Mouse (Mus musculus): ENCODE data around the gene Mapk8ip2. TPM values are rescaled to one million over a fixed set of nuclear protein-coding genes. Genes with fewer than 3 reads are reported as not detected.
A peak's percentile ranks its signal among the peaks of the same experiment; 100 is the strongest.

Mapk8ip2 gene
- polyA plus RNA-seq, 1 experiment from 2014 or later, result 9.2 TPM

DNA sequence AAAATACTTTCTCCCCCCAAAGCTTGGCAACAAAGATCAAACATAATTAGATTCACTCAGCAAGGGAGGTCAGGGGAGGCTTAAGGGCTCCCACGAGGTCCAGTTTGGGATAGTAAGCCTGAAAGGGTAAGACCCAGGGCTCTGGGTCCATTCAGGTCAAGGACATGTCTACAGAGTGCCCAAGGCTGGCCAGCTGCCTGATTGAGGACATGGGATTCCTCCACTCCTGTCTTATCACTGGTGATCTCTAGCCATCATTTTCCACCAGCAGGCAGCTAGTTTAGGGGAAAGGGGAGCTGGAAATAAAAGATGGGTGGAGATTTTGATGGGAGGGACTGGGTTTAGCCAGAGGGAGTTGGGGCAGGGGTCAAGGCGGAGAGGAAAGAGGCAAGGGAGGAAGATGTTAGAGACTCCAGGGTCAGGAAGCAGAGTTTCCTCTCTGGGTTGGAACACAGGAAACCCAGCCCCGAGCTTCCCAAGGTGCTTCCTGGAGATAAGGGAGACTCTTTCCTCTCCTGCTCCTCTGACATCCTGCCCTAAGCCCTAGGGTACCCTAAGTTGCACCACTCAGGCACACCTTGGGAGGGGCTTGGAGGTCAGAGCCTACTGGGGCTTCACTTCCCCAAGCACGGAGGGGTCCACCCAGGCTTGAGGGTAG, 43.8 kb downstream of the Mapk8ip2 start:
- Histone ChIP-seq H3K9me3 (0 out of 2 replicates have a peak, but pooled peaks cover 2% of the 10 kb centered on the region), H3K4me1 (peaks cover 43% of the 10 kb centered on the region), H3K36me3 (replicated peaks) (no peaks in the 10 kb centered on the region), H3K4me3 (peak overlapping the region; percentile 83), H3K27ac (replicated peaks) (no peak overlapping the region; the same call in 1 of the 2 replicates), H3K27me3 (replicated peaks; ENCODE audit: low read depth, poor library complexity, severe bottlenecking) (peaks cover 66% of the 10 kb centered on the region)
- no peak for DNase-seq (ENCODE audit: low spot score)
- 17% methylated on average over 4 of the region's 4 CpGs for WGBS

DNA sequence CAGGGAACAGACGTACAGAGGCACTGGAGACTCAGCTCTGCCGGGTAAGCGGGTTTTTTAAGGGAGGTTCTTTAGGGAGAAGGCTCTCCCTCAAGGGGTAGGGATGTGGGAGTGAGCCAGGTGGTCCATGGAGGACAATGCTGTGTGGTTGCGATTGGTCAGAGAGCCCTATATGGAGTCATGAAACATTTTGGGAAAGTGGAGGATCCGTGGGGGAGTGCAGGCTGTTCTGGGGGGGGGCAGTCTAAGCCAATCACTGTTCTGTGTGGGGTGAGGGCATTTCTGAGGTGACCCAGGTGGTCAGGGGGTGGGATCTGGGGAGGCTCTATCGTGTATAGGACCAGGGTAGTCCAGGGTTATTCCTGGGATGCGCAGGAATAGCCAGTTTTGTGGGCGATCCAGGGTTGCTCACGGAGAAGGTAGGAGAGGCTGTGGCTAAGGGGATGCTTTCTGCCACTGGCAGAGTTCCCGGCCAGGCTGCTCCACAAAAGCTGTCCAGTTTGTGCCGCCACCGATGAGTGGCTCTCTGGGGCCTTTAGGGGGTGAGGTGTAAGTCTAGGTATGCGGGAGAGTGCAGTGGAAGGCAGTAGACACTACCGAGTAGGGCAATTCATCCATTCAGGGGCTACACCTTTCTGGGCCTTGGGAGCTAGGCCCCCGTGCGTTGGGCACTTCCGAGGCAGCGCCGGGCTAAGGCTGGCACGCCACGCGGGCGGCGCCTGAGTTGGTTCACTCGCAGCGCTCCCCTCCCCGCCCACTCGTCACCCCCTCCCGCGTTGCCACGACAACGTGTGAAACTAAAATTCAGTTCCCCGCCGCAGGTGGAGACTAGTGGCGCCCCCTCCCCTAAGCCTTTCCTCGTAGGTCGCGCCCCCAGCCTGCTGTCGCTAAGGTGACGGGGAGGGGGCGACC, 44.6 kb downstream of the Mapk8ip2 start:
- 0 out of 2 replicates have a peak, but pooled peaks cover 2% of the 10 kb centered on the region for H3K9me3 ChIP-seq
- WGBS, result 2% methylated on average over 41 of the region's 41 CpGs
- peaks cover 3% of the 10 kb centered on the region for H3K36me3 ChIP-seq (replicated peaks)
- peak overlapping the region; percentile 83 for H3K4me3 ChIP-seq
- peaks cover 72% of the 10 kb centered on the region for H3K27me3 ChIP-seq (replicated peaks; ENCODE audit: low read depth, poor library complexity, severe bottlenecking)
- H3K4me1 ChIP-seq, result peaks cover 43% of the 10 kb centered on the region
- H3K27ac ChIP-seq (replicated peaks), result peak overlapping the region; percentile 88
- peak; percentile 53 for DNase-seq (ENCODE audit: low spot score)

DNA sequence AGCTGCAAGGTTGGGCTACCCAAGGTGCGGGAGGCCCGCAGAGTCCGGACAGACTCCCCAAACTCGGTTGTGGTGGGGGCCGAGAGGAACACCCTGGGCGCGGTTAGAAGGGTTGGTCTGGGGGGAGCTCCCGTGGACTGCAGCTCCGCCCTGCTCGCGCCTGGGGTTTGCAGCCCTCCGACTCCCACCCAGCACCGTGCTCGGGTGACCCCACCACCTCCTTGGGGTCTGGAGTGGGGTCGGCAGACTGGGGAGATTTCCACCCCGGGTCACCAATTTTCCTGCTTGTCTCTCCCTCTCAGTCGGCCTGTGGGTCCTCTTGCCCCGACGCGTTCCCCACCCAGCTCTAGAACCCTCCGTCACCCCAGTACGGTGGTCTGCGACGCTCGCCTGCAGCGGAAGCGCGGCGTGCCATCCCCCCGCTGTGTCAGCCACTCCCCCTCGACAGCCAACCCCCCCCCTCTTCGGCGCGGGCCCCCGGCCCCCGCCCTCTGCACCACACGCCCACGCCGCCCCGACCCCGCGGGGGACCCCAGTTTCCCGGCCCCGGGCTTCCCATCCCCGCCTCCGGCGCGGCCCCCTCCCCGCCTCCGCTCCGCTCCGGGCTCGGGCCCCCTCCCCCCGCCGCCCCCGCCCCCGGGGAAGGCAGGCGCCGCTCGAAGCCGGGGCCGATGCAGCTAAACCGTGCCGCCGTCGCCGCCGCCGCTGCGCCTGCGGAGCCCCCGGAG, 45.4 kb downstream of the Mapk8ip2 start, which contains the start of gene Shank3:
Gene Shank3, plus strand, starts transcription at position 663 of the 728 bp plus-strand sequence.
- 0 out of 2 replicates have a peak, but pooled peaks cover 2% of the 10 kb centered on the region for H3K9me3 ChIP-seq
- WGBS, result under 1% methylated on average over 62 of the region's 72 CpGs
- peak; percentile 71 for DNase-seq (ENCODE audit: low spot score)
- H3K4me3 ChIP-seq, result peak within 1 kb of the TSS; percentile 83
- peaks cover 11% of the 10 kb centered on the region for H3K36me3 ChIP-seq (replicated peaks)
- H3K27ac ChIP-seq (replicated peaks), result peak within 1 kb of the TSS; percentile 88
- peaks cover 77% of the 10 kb centered on the region for H3K27me3 ChIP-seq (replicated peaks; ENCODE audit: low read depth, poor library complexity, severe bottlenecking)
- H3K4me1 ChIP-seq, result peaks cover 43% of the 10 kb centered on the region

DNA sequence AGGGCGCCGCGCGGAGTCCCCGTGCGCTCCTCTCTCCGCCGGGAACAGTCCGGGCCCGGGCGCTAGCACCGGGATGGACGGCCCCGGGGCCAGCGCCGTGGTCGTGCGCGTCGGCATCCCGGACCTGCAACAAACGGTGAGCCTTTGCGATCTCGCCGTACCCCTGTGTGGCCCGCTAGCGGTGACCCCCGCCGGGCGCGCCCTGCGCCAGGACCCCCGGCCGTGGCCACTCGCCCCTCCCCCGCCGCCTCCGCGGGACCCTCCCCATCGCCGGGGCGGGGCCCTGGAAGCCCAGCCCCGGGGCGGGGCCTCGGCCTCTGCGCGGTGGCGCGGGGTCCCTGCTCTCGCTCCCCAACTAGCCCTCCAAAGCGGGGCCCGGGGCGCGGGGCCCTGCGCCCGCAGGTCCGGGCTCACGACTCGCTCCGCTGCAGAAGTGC, 46.1 kb downstream of the Mapk8ip2 start:
- under 1% methylated on average over 51 of the region's 60 CpGs for WGBS
- peak overlapping the region; percentile 83 for H3K4me3 ChIP-seq
- H3K4me1 ChIP-seq, result peaks cover 43% of the 10 kb centered on the region
- peaks cover 73% of the 10 kb centered on the region for H3K27me3 ChIP-seq (replicated peaks; ENCODE audit: low read depth, poor library complexity, severe bottlenecking)
- 0 out of 2 replicates have a peak, but pooled peaks cover 2% of the 10 kb centered on the region for H3K9me3 ChIP-seq
- peak overlapping the region; percentile 88 for H3K27ac ChIP-seq (replicated peaks)
- DNase-seq (ENCODE audit: low spot score), result peak; percentile 88
- H3K36me3 ChIP-seq (replicated peaks), result peaks cover 14% of the 10 kb centered on the region

DNA sequence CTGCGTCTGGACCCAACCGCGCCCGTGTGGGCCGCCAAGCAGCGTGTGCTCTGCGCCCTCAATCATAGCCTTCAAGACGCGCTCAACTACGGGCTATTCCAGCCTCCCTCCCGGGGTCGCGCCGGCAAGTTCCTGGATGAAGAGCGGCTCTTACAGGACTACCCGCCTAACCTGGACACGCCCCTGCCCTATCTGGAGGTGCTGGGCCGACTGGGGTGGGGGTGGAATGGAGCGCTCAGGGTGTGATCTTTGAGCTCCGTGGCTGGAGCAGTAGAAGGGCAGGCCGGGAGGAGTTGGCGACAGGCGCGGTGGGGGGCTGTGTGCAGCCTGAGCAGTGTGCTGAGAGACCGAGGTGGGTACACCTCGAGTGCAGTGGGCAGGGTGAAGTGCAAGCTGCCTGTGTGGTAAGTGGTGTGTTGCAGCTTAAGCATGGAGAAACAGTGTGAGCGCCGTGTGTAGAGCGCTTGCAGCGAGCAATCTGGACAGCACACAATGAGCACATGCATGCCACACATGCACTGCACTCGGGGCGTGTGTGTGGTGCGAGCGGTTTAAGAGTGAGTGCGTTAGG, 46.6 kb downstream of the Mapk8ip2 start:
- Histone ChIP-seq H3K27me3 (replicated peaks; ENCODE audit: low read depth, poor library complexity, severe bottlenecking) (peaks cover 73% of the 10 kb centered on the region), H3K4me3 (peak overlapping the region; percentile 83), H3K4me1 (peaks cover 46% of the 10 kb centered on the region), H3K27ac (replicated peaks) (peak overlapping the region; percentile 88), H3K36me3 (replicated peaks) (peaks cover 15% of the 10 kb centered on the region), H3K9me3 (no peaks in the 10 kb centered on the region)
- no peak for DNase-seq (ENCODE audit: low spot score)
- under 1% methylated on average over 35 of the region's 35 CpGs for WGBS

DNA sequence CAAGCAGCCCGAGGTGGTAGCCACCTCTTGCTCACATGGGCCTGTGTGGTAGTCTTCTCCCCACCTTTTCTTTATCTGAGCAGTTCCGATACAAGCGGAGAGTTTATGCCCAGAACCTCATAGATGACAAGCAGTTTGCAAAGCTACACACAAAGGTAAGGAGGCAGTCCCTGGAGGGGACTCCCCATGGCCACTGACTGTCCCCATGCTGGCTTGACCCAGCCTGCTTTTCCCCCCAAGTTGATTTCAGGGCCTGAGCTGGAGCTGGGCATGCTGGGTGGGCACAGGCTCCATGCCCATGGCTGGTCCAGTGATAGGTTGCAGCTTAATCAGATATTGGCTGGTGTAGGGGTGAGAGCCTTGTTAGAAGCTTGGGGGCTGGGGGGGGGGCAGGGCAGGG, 47.6 kb downstream of the Mapk8ip2 start:
- H3K4me3 ChIP-seq, result peak overlapping the region; percentile 83; the same call in 1 of the 2 replicates
- H3K27ac ChIP-seq (replicated peaks), result no peak overlapping the region
- H3K4me1 ChIP-seq, result peaks cover 48% of the 10 kb centered on the region
- no peaks in the 10 kb centered on the region for H3K9me3 ChIP-seq
- DNase-seq (ENCODE audit: low spot score), result no peak
- 80% methylated on average over 3 of the region's 3 CpGs for WGBS
- peaks cover 18% of the 10 kb centered on the region for H3K36me3 ChIP-seq (replicated peaks)
- H3K27me3 ChIP-seq (replicated peaks; ENCODE audit: low read depth, poor library complexity, severe bottlenecking), result peaks cover 66% of the 10 kb centered on the region

DNA sequence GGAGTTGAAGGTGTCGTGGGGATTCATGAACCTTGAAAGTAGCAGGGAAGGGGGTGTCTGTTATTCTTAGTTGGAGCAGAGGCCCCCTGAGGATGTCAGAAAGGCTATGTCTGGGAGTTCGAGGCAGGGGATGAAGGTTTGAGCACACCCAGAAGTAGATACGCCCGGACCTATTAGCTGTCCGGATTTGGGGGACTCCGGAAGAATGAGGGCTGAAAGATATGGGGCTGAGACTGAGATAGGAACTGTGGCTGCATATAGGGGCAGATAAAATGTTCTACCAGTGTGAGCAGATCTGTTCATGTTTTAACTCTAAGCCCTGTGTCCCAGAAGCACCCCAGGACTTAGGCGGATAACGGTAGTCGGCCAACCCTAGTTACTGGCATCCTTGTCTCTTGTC, 51.1 kb downstream of the Mapk8ip2 start:
- Histone ChIP-seq H3K27ac (replicated peaks) (no peak overlapping the region), H3K4me3 (no peak overlapping the region), H3K36me3 (replicated peaks) (peaks cover 30% of the 10 kb centered on the region), H3K4me1 (peaks cover 19% of the 10 kb centered on the region), H3K27me3 (replicated peaks; ENCODE audit: low read depth, poor library complexity, severe bottlenecking) (peaks cover 35% of the 10 kb centered on the region), H3K9me3 (no peaks in the 10 kb centered on the region)
- WGBS, result 94% methylated on average over 9 of the region's 9 CpGs
- DNase-seq (ENCODE audit: low spot score), result no peak

DNA sequence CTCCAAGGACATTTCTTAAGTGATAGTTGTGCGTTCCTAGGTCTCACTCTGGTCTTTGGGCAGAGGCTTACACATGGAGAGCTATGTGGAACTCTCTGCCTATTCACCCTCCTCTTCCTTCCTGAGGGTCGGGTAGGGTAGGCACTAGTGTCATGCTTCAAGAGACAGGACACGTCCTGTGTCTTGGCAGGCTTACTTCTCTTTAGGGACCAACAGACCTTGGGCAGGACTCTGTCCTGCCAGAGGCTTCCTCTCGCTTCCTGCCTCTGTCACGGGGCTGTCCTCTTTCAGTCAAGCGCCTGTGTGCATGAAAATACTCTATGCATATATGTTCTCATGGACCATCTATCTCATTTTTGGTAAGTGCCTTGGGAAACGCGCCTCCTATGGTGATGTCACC, 54.0 kb downstream of the Mapk8ip2 start:
- H3K27ac ChIP-seq (replicated peaks), result no peak overlapping the region
- no peak for DNase-seq (ENCODE audit: low spot score)
- H3K4me3 ChIP-seq, result no peak overlapping the region
- H3K36me3 ChIP-seq (replicated peaks), result peaks cover 30% of the 10 kb centered on the region
- H3K9me3 ChIP-seq, result no peaks in the 10 kb centered on the region
- H3K27me3 ChIP-seq (replicated peaks; ENCODE audit: low read depth, poor library complexity, severe bottlenecking), result peaks cover 10% of the 10 kb centered on the region; the same call in 1 of the 2 replicates
- peaks cover 6% of the 10 kb centered on the region; the same call in 1 of the 2 replicates for H3K4me1 ChIP-seq
- WGBS, result 87% methylated on average over 8 of the region's 8 CpGs

DNA sequence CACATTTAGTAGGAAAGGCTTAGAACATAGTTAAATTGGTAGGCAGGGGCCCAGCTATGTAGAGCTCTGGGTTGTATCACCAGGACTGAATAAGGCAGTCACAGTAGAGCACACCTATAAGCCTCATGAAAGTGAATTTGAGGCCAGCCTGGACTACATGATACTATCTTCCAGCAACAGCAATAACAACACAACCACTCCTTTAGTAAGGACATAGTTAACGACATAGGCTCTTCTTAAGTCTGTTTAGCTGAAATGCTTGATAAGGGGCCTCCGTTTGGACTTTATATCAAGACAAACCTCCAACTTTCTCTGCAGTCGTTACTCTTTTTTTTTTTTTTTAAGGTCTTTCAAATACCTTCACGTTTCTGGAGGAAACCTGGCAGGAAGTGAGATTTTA, 59.0 kb downstream of the Mapk8ip2 start:
- Histone ChIP-seq H3K36me3 (replicated peaks) (0 out of 2 replicates have a peak, but pooled peaks cover 3% of the 10 kb centered on the region), H3K4me3 (no peak overlapping the region), H3K27me3 (replicated peaks; ENCODE audit: low read depth, poor library complexity, severe bottlenecking) (no peaks in the 10 kb centered on the region), H3K9me3 (no peaks in the 10 kb centered on the region), H3K27ac (replicated peaks) (no peak overlapping the region), H3K4me1 (no peaks in the 10 kb centered on the region)
- WGBS, result 83% methylated on average over 4 of the region's 4 CpGs
- no peak for DNase-seq (ENCODE audit: low spot score)
